Mouse (Mus musculus) spleen, postnatal 4 days (tissue): ENCODE measurements around the gene Hhat.

Experiments used
- DNase-seq, 2 experiments: peaks; one replicate each; pipeline ENCODE4 v3.0.0; 2022; ENCODE audit warnings: low spot score in 2 of 2

Hhat gene

GRCm38 (mm10) chr1:192744880-192745239 is 26.2 kb downstream of the Hhat start:
- DNase-seq = no peak

GRCm38 (mm10) chr1:192742394-192743251 is 28.4 kb downstream of the Hhat start:
- no peak for DNase-seq

GRCm38 (mm10) chr1:192741896-192742295 is 29.1 kb downstream of the Hhat start:
- no peak for DNase-seq

- no peak for DNase-seq
Observed at GRCm38 (mm10) chr1:192736524-192736923, 34.5 kb downstream of the Hhat start.

- no peak for DNase-seq
Observed at GRCm38 (mm10) chr1:192736002-192736426, 35.0 kb downstream of the Hhat start.

GRCm38 (mm10) chr1:192730517-192730916 is 40.5 kb downstream of the Hhat start:
- DNase-seq = no peak

GRCm38 (mm10) chr1:192726996-192727624 is 43.9 kb downstream of the Hhat start:
- peak; percentile 35 to 81 for DNase-seq

GRCm38 (mm10) chr1:192722147-192722546 is 48.9 kb downstream of the Hhat start:
- DNase-seq = peak in 1 of 2 experiments; percentile 69

GRCm38 (mm10) chr1:192720156-192720555 is 50.9 kb downstream of the Hhat start:
- no peak for DNase-seq

- DNase-seq = peak; percentile 33 to 75
Observed at GRCm38 (mm10) chr1:192711779-192712348, 59.2 kb downstream of the Hhat start.

- DNase-seq = no peak
Observed at GRCm38 (mm10) chr1:192700339-192701073, 70.5 kb downstream of the Hhat start.

GRCm38 (mm10) chr1:192699101-192699500 is 71.9 kb downstream of the Hhat start:
- DNase-seq = no peak

GRCm38 (mm10) chr1:192696371-192696863 is 74.6 kb downstream of the Hhat start:
- DNase-seq = no peak

- no peak for DNase-seq
Observed at GRCm38 (mm10) chr1:192693644-192694043, 77.4 kb downstream of the Hhat start.

- no peak for DNase-seq
Observed at GRCm38 (mm10) chr1:192692982-192693381, 78.0 kb downstream of the Hhat start.

- DNase-seq = no peak
Observed at GRCm38 (mm10) chr1:192682219-192682951, 88.6 kb downstream of the Hhat start.

GRCm38 (mm10) chr1:192677236-192677635 is 93.8 kb downstream of the Hhat start:
- no peak for DNase-seq

- DNase-seq = no peak
Observed at GRCm38 (mm10) chr1:192663608-192664007, 107.4 kb downstream of the Hhat start.

- no peak for DNase-seq
Observed at GRCm38 (mm10) chr1:192663092-192663491, 107.9 kb downstream of the Hhat start.

- no peak for DNase-seq
Observed at GRCm38 (mm10) chr1:192661612-192662011, 109.4 kb downstream of the Hhat start.

GRCm38 (mm10) chr1:192657417-192657816 is 113.6 kb downstream of the Hhat start:
- no peak for DNase-seq
